Mouse (Mus musculus) myocyte (in vitro differentiated cells): ENCODE results near the gene Slc27a2. TPM values are rescaled to one million over a fixed set of nuclear protein-coding genes. Genes with fewer than 3 reads are reported as not detected.

Experiments
- H3K27me3 ChIP-seq: one replicate; pipeline ENCODE4 v1.6.1; 2011; ENCODE audit not compliant: control insufficient read depth, insufficient read depth, insufficient read length
- H3K36me3 ChIP-seq: one replicate; pipeline ENCODE4 v1.6.1; 2011; ENCODE audit not compliant: control insufficient read depth, insufficient read depth
- H3K4me2 ChIP-seq: one replicate; pipeline ENCODE4 v1.6.1; 2011; ENCODE audit warnings: low read depth, control low read depth
- H3K4me3 ChIP-seq: one replicate; pipeline ENCODE4 v1.5.1; 2011; ENCODE audit warnings: mild to moderate bottlenecking, control low read depth, moderate library complexity
- H3K79me2 ChIP-seq: one replicate; pipeline ENCODE4 v1.6.1; 2011; ENCODE audit not compliant: control insufficient read depth, insufficient read depth
- H3ac ChIP-seq: one replicate; pipeline ENCODE4 v1.6.1; 2011; ENCODE audit not compliant: control insufficient read depth, insufficient read length
- CEBPB ChIP-seq: IDR thresholded peaks from 2 replicates; pipeline ENCODE4 v1.6.1; 2011; ENCODE audit warnings: mild to moderate bottlenecking, moderate library complexity; ENCODE audit not compliant: poor library complexity, insufficient read depth, severe bottlenecking
- E2F4 ChIP-seq: IDR thresholded peaks from one replicate; pipeline ENCODE4 v1.6.1; 2011; ENCODE audit warnings: mild to moderate bottlenecking, control low read depth, moderate library complexity; ENCODE audit not compliant: insufficient read depth
- MAX ChIP-seq: IDR thresholded peaks from one replicate; pipeline ENCODE4 v1.6.1; 2011; ENCODE audit warnings: low read depth, mild to moderate bottlenecking, control low read depth
- MYOD1 ChIP-seq, 3 experiments: IDR thresholded peaks; one replicate each; pipeline ENCODE4 v1.6.1; 2011; ENCODE audit warnings: control low read depth in 2 of 3, low read depth in 2 of 3, mild to moderate bottlenecking in 2 of 3, moderate library complexity in 1 of 3; ENCODE audit not compliant: insufficient read length in 2 of 3, control insufficient read depth in 1 of 3
- MYOG ChIP-seq, 3 experiments: IDR thresholded peaks; one replicate each; pipeline ENCODE4 v1.6.1; 2011; ENCODE audit warnings: control low read depth in 2 of 3, low read depth in 2 of 3, mild to moderate bottlenecking in 2 of 3; ENCODE audit not compliant: insufficient read length in 2 of 3, control insufficient read depth in 1 of 3, insufficient read depth in 1 of 3
- POLR2A ChIP-seq: IDR thresholded peaks from one replicate; pipeline ENCODE4 v1.6.1; 2011; ENCODE audit warnings: low read depth, mild to moderate bottlenecking, control low read depth, moderate library complexity; ENCODE audit not compliant: insufficient read length
- POLR2AphosphoS2 ChIP-seq: IDR thresholded peaks from one replicate; pipeline ENCODE4 v1.6.1; 2011; ENCODE audit warnings: low read depth, control low read depth; ENCODE audit not compliant: insufficient read length
- REST ChIP-seq: IDR thresholded peaks from one replicate; pipeline ENCODE4 v1.6.1; 2011; ENCODE audit warnings: mild to moderate bottlenecking, control low read depth, moderate library complexity; ENCODE audit not compliant: insufficient read depth, insufficient read length
- SRF ChIP-seq: IDR thresholded peaks from one replicate; pipeline ENCODE4 v1.6.1; 2011; ENCODE audit warnings: low read depth; ENCODE audit not compliant: control insufficient read depth, insufficient read length
- TCF12 ChIP-seq: IDR thresholded peaks from one replicate; pipeline ENCODE4 v1.6.1; 2011; ENCODE audit warnings: mild to moderate bottlenecking, control low read depth; ENCODE audit not compliant: poor library complexity, insufficient read depth, severe bottlenecking
- TCF3 ChIP-seq: IDR thresholded peaks from one replicate; pipeline ENCODE4 v1.6.1; 2011; ENCODE audit warnings: low read depth, control low read depth; ENCODE audit not compliant: insufficient read length
- USF1 ChIP-seq: IDR thresholded peaks from one replicate; pipeline ENCODE4 v1.6.1; 2011; ENCODE audit warnings: low read depth, mild to moderate bottlenecking, control low read depth, moderate library complexity
- polyA plus RNA-seq: library from polyadenylated mRNA; unstranded; fragments of >200 nt; fragmentation: generic; extraction: Trizol; gene quantifications from one replicate; pipeline ENCODE4 v1.2.1, GENCODE M21; 2012; ENCODE audit warnings: missing spikeins

Slc27a2 gene
- polyA plus RNA-seq, 1 experiment = not detected

DNA sequence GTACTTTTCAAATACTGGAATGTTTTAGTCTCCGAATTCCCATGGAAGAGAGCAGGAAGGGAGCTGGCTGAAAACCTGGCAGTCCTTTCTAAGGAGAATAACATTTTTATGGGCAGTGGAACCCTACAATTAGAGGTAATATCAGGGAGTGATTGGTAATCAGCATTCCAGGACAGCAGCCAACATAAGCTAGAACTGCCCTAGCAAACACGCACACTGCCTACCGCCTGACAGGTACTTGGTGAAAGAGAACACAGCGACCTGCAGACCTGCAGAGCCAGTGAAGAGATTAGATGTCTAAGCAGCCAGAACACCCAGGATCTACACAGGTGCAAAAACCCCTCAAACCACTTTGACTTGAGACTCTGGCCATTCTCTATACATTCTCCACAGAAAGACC lies 20.5 kb downstream of the Slc27a2 start:
- peaks cover 11% of the 10 kb centered on the region for H3K27me3 ChIP-seq
- no peaks in the 10 kb centered on the region for H3K79me2 ChIP-seq
- no peak overlapping the region for H3ac ChIP-seq
- H3K4me3 ChIP-seq = no peak overlapping the region
- TF ChIP-seq SRF = no peak
- no peak for TF ChIP-seq MYOG (IDR thresholded peaks at IDR 0.05; ENCODE audit: control insufficient read depth in 1 of 3, insufficient read depth in 1 of 3, insufficient read length in 2 of 3, low read depth in 2 of 3)
- no peak for TF ChIP-seq REST
- TF ChIP-seq MYOD1 (IDR thresholded peaks at IDR 0.05; ENCODE audit: control insufficient read depth in 1 of 3, insufficient read length in 2 of 3, low read depth in 2 of 3) = no peak
- no peak for TF ChIP-seq TCF3
- no peak for TF ChIP-seq MAX
- no peak for TF ChIP-seq POLR2A
- no peak for TF ChIP-seq USF1
- no peak for TF ChIP-seq CEBPB
- TF ChIP-seq POLR2AphosphoS2 = no peak
- no peak for TF ChIP-seq TCF12
- no peak for TF ChIP-seq E2F4
- no peaks in the 10 kb centered on the region for H3K36me3 ChIP-seq
- H3K4me2 ChIP-seq = no peak overlapping the region

DNA sequence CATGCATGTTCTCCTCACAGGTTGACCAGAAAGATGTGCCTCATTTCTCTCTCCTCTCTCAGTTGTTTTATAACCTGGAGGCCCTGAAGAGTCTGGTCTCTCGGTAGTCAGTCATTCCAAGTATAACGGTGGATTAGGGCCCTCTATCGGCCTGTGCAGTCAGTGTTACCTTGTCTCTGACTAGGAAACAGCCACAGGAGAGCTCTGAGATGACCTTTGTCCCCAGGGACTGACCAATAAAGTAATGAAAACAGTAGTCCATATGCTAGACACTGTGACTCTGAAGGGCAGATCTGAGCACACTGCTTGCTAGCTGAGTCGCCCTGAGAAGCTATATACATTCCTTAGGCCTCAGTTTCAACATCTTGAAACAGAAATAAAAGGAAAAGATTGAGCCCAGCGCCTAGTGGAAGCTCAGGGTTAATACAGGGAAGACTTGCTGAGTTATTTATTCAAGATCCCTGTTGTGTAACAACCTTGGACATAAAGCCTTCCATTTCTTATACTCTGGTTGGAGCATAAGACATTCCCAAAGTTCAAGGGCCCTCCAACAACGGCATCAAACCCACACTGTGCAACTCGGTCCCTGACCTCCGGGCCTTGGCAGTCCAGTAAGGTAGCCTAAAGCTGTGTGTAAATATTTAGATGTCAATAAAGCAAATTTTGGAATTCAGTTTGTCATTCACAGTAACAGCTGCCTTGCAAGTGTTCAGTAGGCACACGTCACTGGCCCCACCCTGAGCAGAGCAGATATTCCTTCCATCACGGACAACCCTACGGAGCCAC lies 23.4 kb downstream of the Slc27a2 start:
- H3ac ChIP-seq = no peak overlapping the region
- no peaks in the 10 kb centered on the region for H3K79me2 ChIP-seq
- no peak overlapping the region for H3K4me2 ChIP-seq
- H3K4me3 ChIP-seq = no peak overlapping the region
- TF ChIP-seq USF1 (no peak), MYOD1 (IDR thresholded peaks at IDR 0.05; ENCODE audit: control insufficient read depth in 1 of 3, insufficient read length in 2 of 3, low read depth in 2 of 3) (no peak), POLR2A (no peak), REST (no peak), E2F4 (no peak), TCF12 (no peak), SRF (no peak), TCF3 (no peak), CEBPB (no peak), POLR2AphosphoS2 (no peak)
- no peaks in the 10 kb centered on the region for H3K36me3 ChIP-seq
- H3K27me3 ChIP-seq = peaks cover 11% of the 10 kb centered on the region

DNA sequence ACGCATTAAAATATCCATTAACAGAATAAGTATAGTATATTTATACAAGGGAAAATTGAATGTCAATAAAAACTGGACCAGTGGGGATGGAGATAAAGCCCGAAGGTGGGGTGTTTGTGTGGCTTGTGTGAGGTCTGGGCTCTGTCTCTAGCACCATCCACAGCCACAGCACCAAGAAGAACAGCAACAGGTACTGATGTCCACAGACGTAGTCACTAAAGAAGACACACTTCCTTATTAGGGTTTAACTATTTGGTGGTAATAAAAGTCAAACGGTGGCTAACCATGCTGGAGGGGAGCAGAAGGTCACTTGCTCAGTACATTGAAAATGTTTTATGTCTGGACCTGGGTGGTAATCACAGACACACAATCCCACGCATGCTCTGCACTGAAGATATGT lies 25.2 kb downstream of the Slc27a2 start:
- no peak overlapping the region for H3K4me2 ChIP-seq
- TF ChIP-seq POLR2A (no peak), USF1 (no peak), TCF12 (no peak), MYOG (IDR thresholded peaks at IDR 0.05; ENCODE audit: control insufficient read depth in 1 of 3, insufficient read depth in 1 of 3, insufficient read length in 2 of 3, low read depth in 2 of 3) (no peak), SRF (peak; percentile 68), CEBPB (no peak), MAX (no peak), MYOD1 (IDR thresholded peaks at IDR 0.05; ENCODE audit: control insufficient read depth in 1 of 3, insufficient read length in 2 of 3, low read depth in 2 of 3) (peak in 2 of 3 experiments; percentile 73 to 89)
- no peaks in the 10 kb centered on the region for H3K36me3 ChIP-seq
- no peak overlapping the region for H3ac ChIP-seq
- H3K4me3 ChIP-seq = no peak overlapping the region
- H3K79me2 ChIP-seq = no peaks in the 10 kb centered on the region
- peaks cover 11% of the 10 kb centered on the region for H3K27me3 ChIP-seq

DNA sequence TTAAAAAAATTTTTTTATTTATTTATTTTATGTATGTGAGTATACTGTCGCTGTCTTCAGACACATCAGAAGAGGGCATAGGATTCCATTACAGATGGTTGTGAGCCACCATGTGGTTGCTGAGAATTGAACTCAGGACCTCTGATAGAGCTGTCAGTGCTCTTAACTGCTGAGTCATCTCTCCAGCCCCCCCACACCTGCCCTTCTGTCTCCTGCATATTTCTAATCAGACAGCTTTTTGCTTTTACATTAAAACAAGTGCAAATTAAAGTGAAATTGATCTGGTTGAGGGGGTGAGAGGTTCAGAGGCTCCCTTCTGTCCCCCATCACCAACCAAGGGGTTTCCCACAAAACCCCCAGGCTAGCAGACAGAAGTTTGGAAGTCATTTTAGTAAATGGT lies 27.1 kb downstream of the Slc27a2 start:
- Histone ChIP-seq H3K4me3 (no peak overlapping the region), H3ac (no peak overlapping the region), H3K79me2 (no peaks in the 10 kb centered on the region), H3K27me3 (peaks cover 5% of the 10 kb centered on the region), H3K36me3 (no peaks in the 10 kb centered on the region), H3K4me2 (no peak overlapping the region)
- TF ChIP-seq E2F4 (no peak), MYOG (IDR thresholded peaks at IDR 0.05; ENCODE audit: control insufficient read depth in 1 of 3, insufficient read depth in 1 of 3, insufficient read length in 2 of 3, low read depth in 2 of 3) (no peak), POLR2AphosphoS2 (no peak), USF1 (no peak)

DNA sequence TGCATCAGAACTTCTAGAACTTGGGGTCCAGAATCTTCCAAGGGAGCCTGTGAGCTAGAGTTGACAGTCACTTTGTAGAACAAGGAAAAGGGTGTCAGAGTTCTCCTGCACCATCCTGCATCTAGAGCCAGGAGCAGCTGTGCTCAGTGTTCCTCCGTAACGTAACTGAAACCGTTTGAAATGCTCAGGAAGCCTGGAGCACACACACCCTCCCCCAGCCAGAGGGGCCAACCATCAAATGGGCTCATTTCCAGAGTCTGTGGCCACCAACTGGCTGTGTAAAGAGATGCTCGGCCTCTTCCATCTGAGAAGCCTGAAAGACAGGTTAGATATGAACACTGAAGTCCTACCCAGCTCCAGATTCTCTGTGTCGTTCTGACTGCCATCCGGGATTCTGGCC lies 31.8 kb downstream of the Slc27a2 start:
- TF ChIP-seq MYOG (IDR thresholded peaks at IDR 0.05; ENCODE audit: control insufficient read depth in 1 of 3, insufficient read depth in 1 of 3, insufficient read length in 2 of 3, low read depth in 2 of 3) = no peak
- TF ChIP-seq CEBPB = no peak
- TF ChIP-seq USF1 = no peak
- no peak for TF ChIP-seq REST
- no peak for TF ChIP-seq E2F4
- TF ChIP-seq MYOD1 (IDR thresholded peaks at IDR 0.05; ENCODE audit: control insufficient read depth in 1 of 3, insufficient read length in 2 of 3, low read depth in 2 of 3) = no peak
- no peak for TF ChIP-seq SRF
- no peak for TF ChIP-seq TCF12
- no peak for TF ChIP-seq MAX
- TF ChIP-seq POLR2A = no peak
- TF ChIP-seq TCF3 = no peak
- no peak for TF ChIP-seq POLR2AphosphoS2
- Histone ChIP-seq H3K4me3 (no peak overlapping the region), H3K36me3 (no peaks in the 10 kb centered on the region), H3K4me2 (no peak overlapping the region), H3ac (no peak overlapping the region), H3K27me3 (no peaks in the 10 kb centered on the region), H3K79me2 (no peaks in the 10 kb centered on the region)
